Mouse (Mus musculus): ENCODE measurements at regions not wholly inside any gene's neighbourhood (a gene's known extent, or its start where the extent isn't known, plus 50 kb on each side); places are given as distances from the start of the nearest gene placed in this dataset.

GRCm38 (mm10) chr8:89568641-89569040, 524.7 kb upstream of the Sall1 start:
- TF ChIP-seq CTCF (IDR thresholded peaks at IDR 0.05) (no peak), EP300 (IDR thresholded peaks at IDR 0.05; ENCODE audit: insufficient read depth, low read depth, low read length) (no peak), POLR2A (IDR thresholded peaks at IDR 0.05; ENCODE audit: insufficient read depth, low read depth, low read length) (no peak)
